Mouse (Mus musculus): Measurements from ENCODE around the gene Stk16.

DNA sequence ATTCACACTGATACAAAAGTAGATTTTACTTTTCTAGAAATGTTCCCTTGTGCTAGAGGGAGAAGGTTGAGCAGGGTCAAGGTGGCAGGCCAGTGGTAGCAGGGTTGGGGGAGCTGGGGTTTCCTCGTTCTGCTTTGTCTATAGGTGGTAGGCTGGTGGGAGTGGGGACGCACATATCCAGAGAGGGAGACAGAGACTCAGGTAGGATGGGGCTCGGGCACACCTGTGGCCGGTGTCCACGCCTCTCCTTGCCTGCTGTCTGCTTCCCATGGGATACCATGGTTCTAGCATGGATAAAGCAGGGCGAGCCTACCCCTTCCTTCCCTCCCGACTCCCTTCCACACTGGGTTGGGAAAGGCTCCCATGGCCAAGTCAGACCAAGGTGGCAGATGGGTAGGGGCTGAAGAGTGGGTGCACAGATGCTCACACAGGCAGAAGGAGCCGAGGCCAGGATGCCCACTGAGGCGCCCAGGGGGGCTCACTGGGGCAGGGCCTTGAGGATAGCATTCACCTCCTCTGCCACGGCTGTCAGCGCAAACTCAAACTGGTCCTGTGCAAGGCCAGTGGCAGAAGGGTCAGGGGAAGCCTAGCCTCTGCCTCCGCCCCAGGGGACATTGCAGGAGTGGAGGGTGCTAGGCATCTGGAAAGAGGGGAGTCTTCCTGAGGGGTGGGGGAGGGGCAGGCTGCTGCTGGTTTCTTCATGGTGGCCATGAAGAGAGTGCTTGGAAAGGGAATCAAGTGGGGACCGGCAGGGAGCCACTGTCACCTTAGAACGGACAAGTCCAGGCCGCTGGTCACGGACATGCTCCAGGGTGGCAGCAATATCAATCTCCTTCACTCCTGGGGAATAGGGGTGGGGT, 36.7 kb downstream of the Stk16 start:
- TF ChIP-seq CTCF (IDR thresholded peaks at IDR 0.05; ENCODE audit: borderline replicate concordance, insufficient read depth, low read depth, low read length) (no peak), POLR2A (IDR thresholded peaks at IDR 0.05; ENCODE audit: borderline replicate concordance, insufficient read depth, low read length) (no peak)

Measured in cerebellum, adult 2 months (tissue).